Mouse (Mus musculus) liver, postnatal 0 days (tissue): ENCODE data around the gene Pym1. TPM values are rescaled to one million over a fixed set of nuclear protein-coding genes. Genes with fewer than 3 reads are reported as not detected.
A peak's percentile ranks its signal among the peaks of the same experiment; 100 is the strongest.

ENCODE experiments used
- ATAC-seq: fragments of 200-750 bp; cut with Nextera tagmentation; 2 replicates; pipeline ENCODE4 v1.8.0; 2017; ENCODE audit warnings: mild to moderate bottlenecking, moderate library complexity
- DNase-seq: peaks from one replicate; pipeline ENCODE4 v3.0.0-alpha.2; 2016
- H3K27ac ChIP-seq: fragments of 300-500 bp; sonication (generic); 2 replicates; pipeline ENCODE4 v1.5.1; 2014; ENCODE audit warnings: antibody characterized with exemption, moderate library complexity, mild to moderate bottlenecking, low read depth
- H3K27me3 ChIP-seq: fragments of 300-500 bp; sonication (generic); 2 replicates; pipeline ENCODE4 v1.6.1; 2014; ENCODE audit warnings: low read length, control low read depth, mixed read lengths; ENCODE audit not compliant: insufficient read depth
- H3K36me3 ChIP-seq: fragments of 300-500 bp; sonication (generic); replicated peaks from 2 replicates; pipeline ENCODE4 v1.6.1; 2014; ENCODE audit warnings: mild to moderate bottlenecking, control low read depth, low read length, moderate library complexity, mixed read lengths; ENCODE audit not compliant: insufficient read depth
- H3K4me1 ChIP-seq: fragments of 300-500 bp; sonication (generic); 2 replicates; pipeline ENCODE4 v1.6.1; 2014; ENCODE audit warnings: antibody characterized with exemption, mild to moderate bottlenecking, control low read depth; ENCODE audit not compliant: insufficient read depth
- H3K4me2 ChIP-seq: fragments of 300-500 bp; sonication (generic); 2 replicates; pipeline ENCODE4 v1.6.1; 2014; ENCODE audit warnings: low read depth, mild to moderate bottlenecking, low read length, moderate library complexity, mixed read lengths
- H3K4me3 ChIP-seq: fragments of 300-500 bp; sonication (generic); 2 replicates; pipeline ENCODE4 v1.5.1; 2014; ENCODE audit warnings: low read depth, low read length
- H3K9ac ChIP-seq: fragments of 300-500 bp; sonication (generic); replicated peaks from 2 replicates; pipeline ENCODE4 v1.6.1; 2014; ENCODE audit warnings: mild to moderate bottlenecking, moderate library complexity
- H3K9me3 ChIP-seq: fragments of 300-500 bp; sonication (generic); 2 replicates; pipeline ENCODE4 v1.6.1; 2016; ENCODE audit warnings: mild to moderate bottlenecking, control low read depth, low read length, mixed read lengths
- CTCF ChIP-seq: sonication (generic); IDR thresholded peaks from 2 replicates; pipeline ENCODE4 v1.5.1; 2016; ENCODE audit warnings: antibody characterized with exemption, low read depth
- EP300 ChIP-seq: IDR thresholded peaks from 2 replicates; pipeline ENCODE4 v1.6.1; 2016; ENCODE audit warnings: antibody characterized with exemption, low read depth, mild to moderate bottlenecking
- WGBS: fragments of 180-500 bp; shearing (Covaris S2); extraction: QIAGEN DNeasy Blood & Tissue Kit; methylation state at CpG from one replicate; pipeline ENCODE4 v1.1.7; 2014; ENCODE audit not compliant: insufficient replicate concordance; 5-methylcytosine and 5-hydroxymethylcytosine counted together
- polyA plus RNA-seq: library from polyadenylated mRNA; unstranded; fragments of >200 nt; fragmentation: Nextera tagmentation; extraction: Ambion mirVana; gene quantifications from 2 replicates; pipeline ENCODE4 v1.2.1, GENCODE M21; 2015

The Pym1 gene
- polyA plus RNA-seq, 1 experiment from 2014 or later, result 14.9 TPM

GRCm38 (mm10) chr10:128772895-128773294, 25.2 kb downstream of the Pym1 start:
- Histone ChIP-seq H3K9me3 (no peaks in the 10 kb centered on the region), H3K4me3 (no peak overlapping the region), H3K4me2 (no peak overlapping the region), H3K27ac (no peak overlapping the region), H3K9ac (no peak overlapping the region), H3K4me1 (no peaks in the 10 kb centered on the region), H3K36me3 (no peaks in the 10 kb centered on the region), H3K27me3 (no peaks in the 10 kb centered on the region)
- no peak for DNase-seq
- TF ChIP-seq EP300 (no peak), CTCF (peak; percentile 60)
- no peak for ATAC-seq
- WGBS, result 73% methylated on average over 2 of the region's 2 CpGs

GRCm38 (mm10) chr10:128773685-128774084, 26.0 kb downstream of the Pym1 start:
- ATAC-seq (peak; percentile 57; the same call in 1 of the 2 replicates), DNase-seq (no peak)
- no peaks in the 10 kb centered on the region for H3K27me3 ChIP-seq
- H3K4me3 ChIP-seq, result no peak overlapping the region
- H3K4me2 ChIP-seq, result no peak overlapping the region
- H3K4me1 ChIP-seq, result peaks cover 3% of the 10 kb centered on the region
- no peak overlapping the region for H3K9ac ChIP-seq
- TF ChIP-seq EP300, result no peak
- peak; percentile 66 for TF ChIP-seq CTCF
- no peaks in the 10 kb centered on the region for H3K36me3 ChIP-seq
- no peaks in the 10 kb centered on the region for H3K9me3 ChIP-seq
- no peak overlapping the region for H3K27ac ChIP-seq
- 21% methylated on average over 5 of the region's 5 CpGs for WGBS

GRCm38 (mm10) chr10:128778441-128778840, 30.8 kb downstream of the Pym1 start:
- Histone ChIP-seq H3K9me3 (no peaks in the 10 kb centered on the region), H3K27me3 (no peaks in the 10 kb centered on the region), H3K4me1 (peaks cover 13% of the 10 kb centered on the region), H3K4me2 (no peak overlapping the region), H3K27ac (peak overlapping the region; percentile 93), H3K4me3 (no peak overlapping the region), H3K36me3 (no peaks in the 10 kb centered on the region), H3K9ac (no peak overlapping the region)
- WGBS, result 85% methylated on average over 2 of the region's 2 CpGs
- no peak for TF ChIP-seq EP300
- no peak for TF ChIP-seq CTCF
- ATAC-seq, result no peak
- DNase-seq, result no peak

GRCm38 (mm10) chr10:128779011-128779795, 31.5 kb downstream of the Pym1 start:
- peak overlapping the region; percentile 93 for H3K27ac ChIP-seq
- H3K27me3 ChIP-seq, result no peaks in the 10 kb centered on the region
- WGBS, result 16% methylated on average over 8 of the region's 8 CpGs
- DNase-seq (peak; percentile 74), ATAC-seq (peak; percentile 93)
- H3K4me1 ChIP-seq, result peaks cover 13% of the 10 kb centered on the region
- no peak overlapping the region for H3K4me2 ChIP-seq
- no peak for TF ChIP-seq CTCF
- peak; percentile 64 for TF ChIP-seq EP300
- H3K9ac ChIP-seq, result no peak overlapping the region
- no peak overlapping the region for H3K4me3 ChIP-seq
- no peaks in the 10 kb centered on the region for H3K36me3 ChIP-seq
- H3K9me3 ChIP-seq, result no peaks in the 10 kb centered on the region; the same call in 1 of the 2 replicates

- Histone ChIP-seq H3K36me3 (no peaks in the 10 kb centered on the region), H3K9ac (no peak overlapping the region), H3K27ac (peak overlapping the region; percentile 93), H3K27me3 (no peaks in the 10 kb centered on the region), H3K4me1 (peaks cover 13% of the 10 kb centered on the region), H3K9me3 (no peaks in the 10 kb centered on the region; the same call in 1 of the 2 replicates), H3K4me2 (no peak overlapping the region; the same call in 1 of the 2 replicates), H3K4me3 (no peak overlapping the region)
- DNase-seq, result no peak
- no peak for ATAC-seq
- WGBS, result 59% methylated on average over 1 of the region's 1 CpGs
- TF ChIP-seq CTCF (no peak), EP300 (no peak)
Measured at GRCm38 (mm10) chr10:128780200-128780599, 32.5 kb downstream of the Pym1 start.

- Histone ChIP-seq H3K4me1 (no peaks in the 10 kb centered on the region; the same call in 1 of the 2 replicates), H3K4me2 (peak within 1 kb of the TSS; percentile 62), H3K9ac (peak within 1 kb of the TSS; percentile 59), H3K36me3 (0 out of 2 replicates have a peak, but pooled peaks cover 3% of the 10 kb centered on the region), H3K9me3 (no peaks in the 10 kb centered on the region), H3K4me3 (peak within 1 kb of the TSS; percentile 36), H3K27ac (peak within 1 kb of the TSS; percentile 74), H3K27me3 (no peaks in the 10 kb centered on the region)
- WGBS, result 58% methylated on average over 7 of the region's 7 CpGs
- DNase-seq (peak; percentile 58), ATAC-seq (peak; percentile 92)
- TF ChIP-seq CTCF (no peak), EP300 (no peak)
Measured at GRCm38 (mm10) chr10:128790398-128791124, 42.9 kb downstream of the Pym1 start, which contains the start of gene Mmp19. Gene Mmp19, plus strand, starts transcription at chr10:128790910.
